Mouse (Mus musculus) kidney, adult 8-10 months (tissue): ENCODE results near the gene Tnp2.

ENCODE experiments used
- DNase-seq, 2 experiments: peaks; one replicate each; pipeline ENCODE4 v3.0.0; 2022

The Tnp2 gene

GRCm38 (mm10) chr16:10767158-10767557 is 21.3 kb downstream of the Tnp2 start:
- peak; percentile 55 to 75 for DNase-seq

- no peak for DNase-seq
Measured at GRCm38 (mm10) chr16:10764323-10764722, 24.1 kb downstream of the Tnp2 start.

GRCm38 (mm10) chr16:10763540-10764264 is 24.8 kb downstream of the Tnp2 start:
- no peak for DNase-seq

DNA sequence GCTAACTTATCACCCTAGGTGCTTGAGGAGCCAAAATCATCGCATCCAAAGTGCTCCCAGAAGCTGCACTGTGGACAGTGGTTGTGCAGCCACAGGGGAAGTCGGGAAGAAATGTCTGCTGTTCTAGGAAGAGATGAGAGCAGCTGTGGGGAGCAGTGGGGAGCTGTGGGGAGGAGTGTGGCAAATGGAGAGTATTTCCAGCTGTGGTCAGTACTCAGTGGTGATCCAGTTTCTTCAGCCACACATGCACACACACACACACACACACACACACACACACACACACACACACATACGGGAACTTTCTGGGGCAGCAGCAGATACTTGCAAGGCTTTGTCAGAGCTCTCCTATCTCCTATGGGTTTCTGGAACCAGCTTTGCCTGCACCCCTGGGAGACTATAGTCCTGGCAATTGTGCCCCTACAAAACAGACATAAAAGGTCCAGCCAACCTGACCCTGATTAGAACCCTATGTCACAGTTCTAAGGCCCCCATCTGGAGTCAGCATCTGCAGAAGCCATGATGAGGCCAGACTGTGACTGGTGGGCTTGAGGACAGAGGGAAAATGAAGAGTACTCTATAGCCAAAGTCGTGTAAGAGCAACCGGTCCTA is 25.8 kb downstream of the Tnp2 start:
- DNase-seq = no peak

DNA sequence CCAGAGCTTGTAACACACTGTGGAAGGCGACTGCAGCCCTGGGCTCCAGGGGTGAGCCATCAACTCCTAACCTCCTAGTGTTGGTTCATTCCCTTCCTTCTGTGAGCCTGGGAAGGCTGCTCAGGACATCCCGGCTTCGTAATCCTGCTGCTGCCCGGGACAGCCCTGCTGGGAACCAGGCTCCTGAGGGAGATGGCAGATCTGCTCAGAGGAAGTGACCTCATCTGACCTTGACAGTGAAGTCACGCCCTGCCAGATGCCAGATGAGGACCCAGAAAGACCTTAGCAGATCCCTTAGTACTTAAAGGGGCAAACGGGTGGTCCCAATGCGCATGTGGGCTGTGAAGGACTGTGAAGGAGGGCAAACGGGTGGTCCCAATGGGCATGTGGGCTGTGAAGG is 27.3 kb downstream of the Tnp2 start:
- no peak for DNase-seq

DNA sequence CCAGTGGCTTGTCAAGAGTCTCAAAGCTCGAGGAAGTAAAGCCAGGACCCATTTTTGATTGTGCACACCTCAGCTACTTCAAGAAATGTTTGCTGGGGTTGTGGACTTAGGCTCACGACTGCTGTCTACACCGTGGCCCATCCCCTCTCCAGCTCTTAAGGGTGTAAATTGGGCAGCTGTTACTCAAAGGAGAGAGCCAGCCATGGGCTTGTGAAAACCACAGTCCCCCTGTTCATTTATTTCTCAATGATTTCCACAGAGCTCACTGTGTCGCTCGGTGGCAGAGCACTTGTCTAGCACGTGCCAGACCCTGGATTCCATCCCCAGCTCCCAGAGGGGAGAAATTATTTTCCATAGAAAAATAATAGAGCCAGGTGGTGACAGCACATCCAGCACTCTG is 32.3 kb downstream of the Tnp2 start:
- DNase-seq = no peak

DNA sequence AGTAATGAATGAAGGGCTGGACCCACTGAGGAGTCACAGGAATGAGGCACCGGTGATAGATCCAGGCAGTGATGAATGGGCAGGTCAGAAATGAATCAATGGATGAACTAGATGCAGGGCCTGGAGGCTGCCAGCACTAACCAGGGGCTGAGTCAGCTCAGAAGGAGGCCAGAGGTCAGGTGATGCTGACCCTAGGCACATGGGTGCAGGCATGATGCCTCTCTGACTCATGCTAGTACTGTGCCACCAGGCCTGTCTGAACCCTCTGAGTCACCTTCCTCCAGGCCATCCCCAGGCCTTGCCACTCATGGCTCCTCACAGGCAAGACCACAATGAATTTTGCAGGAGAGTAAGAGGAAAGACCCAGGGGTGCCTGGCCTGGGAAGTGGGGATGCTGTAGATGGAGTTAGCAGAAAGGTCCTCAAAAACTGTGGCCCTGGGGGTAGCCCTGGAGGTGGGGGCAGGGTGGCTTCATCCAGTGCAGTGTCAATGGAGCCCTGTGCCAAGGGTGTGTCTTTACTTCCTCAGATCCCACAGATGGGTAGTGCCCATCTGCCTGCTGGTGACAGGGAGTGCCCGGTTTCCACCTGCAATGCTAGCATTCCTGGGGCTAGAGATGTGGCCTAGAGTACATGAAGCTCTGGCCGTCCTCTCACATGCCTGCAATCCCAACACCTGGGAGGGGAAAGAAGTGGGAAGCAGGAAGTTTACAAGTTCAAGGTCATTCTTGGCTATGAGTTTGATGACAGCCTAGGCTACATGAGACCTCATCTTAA is 33.8 kb downstream of the Tnp2 start:
- no peak for DNase-seq

GRCm38 (mm10) chr16:10749824-10750223 is 38.6 kb downstream of the Tnp2 start:
- DNase-seq = no peak

GRCm38 (mm10) chr16:10749226-10749625 is 39.2 kb downstream of the Tnp2 start:
- DNase-seq = no peak

- peak; percentile 23 to 60 for DNase-seq
Measured at GRCm38 (mm10) chr16:10741082-10741481, 47.4 kb downstream of the Tnp2 start.

- peak; percentile 28 to 37 for DNase-seq
Measured at GRCm38 (mm10) chr16:10739854-10740398, 48.5 kb downstream of the Tnp2 start.

DNA sequence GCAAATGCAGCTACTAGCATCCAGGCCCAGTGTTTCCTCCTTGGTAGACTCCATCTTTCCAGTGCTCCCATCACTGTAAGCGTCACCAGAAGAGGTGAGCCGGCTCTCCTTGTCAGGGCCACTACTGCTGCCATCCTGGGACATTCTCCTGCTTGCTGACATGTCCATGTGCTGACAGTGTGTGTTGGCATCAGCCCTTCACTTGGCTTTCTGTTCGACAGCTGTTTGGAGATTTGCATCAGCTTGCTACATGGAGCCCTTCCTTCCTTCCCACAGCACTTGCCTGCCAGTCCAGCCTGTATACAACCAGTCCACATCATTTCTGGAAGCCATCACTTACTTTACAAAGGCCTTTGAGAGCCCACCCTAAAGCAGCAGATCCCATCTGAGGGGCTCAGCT is 49.6 kb downstream of the Tnp2 start:
- DNase-seq = no peak
